Mouse (Mus musculus) gastrocnemius, postnatal 36 days (tissue): ENCODE results near the gene Ostf1. TPM values are rescaled to one million over a fixed set of nuclear protein-coding genes. Genes with fewer than 3 reads are reported as not detected.

Experiments
- DNase-seq, 2 experiments: peaks; one replicate each; pipeline ENCODE4 v3.0.0; 2022
- intact Hi-C: fragments of 180-260 bp; cut with DNase I; formaldehyde crosslinking; loops from one replicate; pipeline ENCODE4 v1.15.1; 2025
- total RNA-seq, 2 experiments: library from RNA; stranded (reverse); gene quantifications; 2 replicates each; pipeline ENCODE4 v1.2.3; 2021

Ostf1 gene
- total RNA-seq, 2 experiments from 2014 or later: 22.0 to 25.0 TPM

GRCm38 (mm10) chr19:18575891-18576290, 55.7 kb downstream of the Ostf1 start:
- no peak for DNase-seq

GRCm38 (mm10) chr19:18573907-18574306, 57.7 kb downstream of the Ostf1 start:
- DNase-seq: no peak
- intact Hi-C loops: no loop called here

More at GRCm38 (mm10) chr19:18575891-18576290, 55.7 kb downstream of the Ostf1 start:
- intact Hi-C loops: no loop called here

GRCm38 (mm10) chr19:18573443-18573842, 58.2 kb downstream of the Ostf1 start:
- no peak for DNase-seq
- intact Hi-C loops: no loop called here

- DNase-seq: no peak
- intact Hi-C loops: no loop called here
Observed at GRCm38 (mm10) chr19:18569496-18569895, 62.1 kb downstream of the Ostf1 start.

GRCm38 (mm10) chr19:18568828-18569430, 62.7 kb downstream of the Ostf1 start:
- no peak for DNase-seq
- intact Hi-C loops: no loop called here

GRCm38 (mm10) chr19:18567936-18568827, 63.4 kb downstream of the Ostf1 start:
- no peak for DNase-seq
- intact Hi-C loops: no loop called here

GRCm38 (mm10) chr19:18567501-18567900, 64.1 kb downstream of the Ostf1 start:
- DNase-seq: no peak
- intact Hi-C loops: no loop called here

- intact Hi-C loops: no loop called here
- DNase-seq: no peak
Observed at GRCm38 (mm10) chr19:18557708-18558107, 73.9 kb downstream of the Ostf1 start.

GRCm38 (mm10) chr19:18555645-18556044, 76.0 kb downstream of the Ostf1 start:
- intact Hi-C loops: no loop called here
- no peak for DNase-seq

GRCm38 (mm10) chr19:18548668-18549067, 83.0 kb downstream of the Ostf1 start:
- peak in 1 of 2 experiments; percentile 11 for DNase-seq
- intact Hi-C loops: loop anchor here (5.0 kb wide), 1 partner anchor 1081 kb away; no protein-coding TSS in a partner anchor

Other genes with a start within 250 kb of the Ostf1 start
- 1 to 10 TPM; 2.2 to 3.0 TPM for gene Nmrk1, start 127 bp upstream of the Ostf1 start, total RNA-seq
- gene Carnmt1, start 38.9 kb upstream of the Ostf1 start, total RNA-seq: 100 to 1,000 TPM; 125 to 136 TPM
- gene D030056L22Rik, start 81.4 kb upstream of the Ostf1 start, total RNA-seq: 1 to 10 TPM; 2.7 to 4.1 TPM
- gene Trpm6, start 118.2 kb upstream of the Ostf1 start, total RNA-seq: under 1 TPM; 0.05 to 0.15 TPM